Mouse (Mus musculus) cerebellum, adult 8-10 months (tissue): ENCODE measurements around the gene Fkbpl.

Source experiments
- DNase-seq: peaks from one replicate; pipeline ENCODE4 v3.0.0; 2022

The Fkbpl gene

GRCm38 (mm10) chr17:34627093-34627942, 17.2 kb upstream of the Fkbpl start:
- peak; percentile 82 for DNase-seq

DNA sequence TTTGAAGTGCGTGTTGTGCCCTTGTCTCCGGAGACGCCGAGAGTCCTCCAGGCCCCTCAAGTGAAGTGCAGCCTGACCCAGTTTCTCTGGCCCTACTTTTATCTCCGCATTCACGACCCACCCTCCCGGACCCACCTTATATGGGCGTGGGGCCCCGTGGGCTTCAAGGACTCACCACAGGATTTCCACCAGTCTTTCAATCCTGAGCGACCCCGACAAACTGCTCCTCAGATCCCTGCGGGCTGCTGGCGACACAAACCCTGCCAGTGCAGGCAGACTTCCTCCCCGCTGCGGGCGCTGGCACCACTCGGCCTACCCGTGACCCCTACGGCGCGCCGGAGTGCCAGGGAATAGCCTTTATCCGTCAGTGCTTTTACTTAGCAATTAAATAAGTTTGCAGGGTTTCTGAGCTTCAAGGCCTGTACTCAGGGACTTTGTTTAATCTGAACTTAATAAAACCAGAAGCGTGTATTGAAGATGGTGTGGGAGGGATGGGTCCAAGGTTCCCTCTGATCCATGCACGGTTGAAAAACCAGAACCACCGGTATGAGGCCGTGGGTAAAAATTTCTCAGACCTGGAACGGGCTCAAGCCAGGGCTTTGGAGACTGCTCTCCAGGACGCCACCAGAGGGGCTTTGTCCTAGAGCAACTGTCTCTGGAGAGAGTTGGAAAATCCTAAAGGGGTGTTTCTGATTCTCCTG, 16.5 kb upstream of the Fkbpl start, which contains the start of gene Ppt2:
Gene Ppt2 (minus strand): TSS at position 568 of the 701 bp plus-strand sequence.
- DNase-seq = peak; percentile 82

- no peak for DNase-seq
Observed at GRCm38 (mm10) chr17:34628644-34628967, 16.0 kb upstream of the Fkbpl start.

DNA sequence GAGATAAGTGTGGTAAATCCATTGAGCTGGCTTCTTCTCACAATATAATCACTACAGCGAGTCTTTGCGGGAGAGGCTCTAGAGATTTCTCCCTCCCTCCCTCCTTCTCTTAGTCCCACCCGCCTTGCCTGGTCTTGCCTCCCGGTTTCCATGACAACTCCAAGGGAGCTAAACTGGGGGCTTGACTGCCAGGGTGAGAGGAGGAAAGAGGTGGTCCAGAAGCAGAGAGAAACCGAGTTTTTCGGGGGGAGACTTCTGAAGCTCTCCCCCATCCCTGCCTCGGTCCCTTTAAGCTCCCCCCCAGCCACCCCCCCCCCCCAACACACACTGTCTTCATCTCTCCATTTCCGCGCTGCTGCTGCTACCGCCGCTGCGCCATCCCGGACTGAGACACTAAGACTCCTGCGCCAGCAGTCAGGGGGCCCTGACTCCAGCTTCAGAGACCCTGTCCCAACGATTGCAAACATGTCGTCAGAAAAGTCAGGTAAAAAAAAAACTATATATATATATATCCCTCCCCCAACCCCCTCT, 15.3 kb upstream of the Fkbpl start, which contains the start of gene Prrt1:
Gene Prrt1 (plus strand): TSS at position 313 of the 531 bp plus-strand sequence.
- DNase-seq = peak; percentile 63

- DNase-seq = peak; percentile 65
Observed at GRCm38 (mm10) chr17:34629796-34630603, 14.6 kb upstream of the Fkbpl start.

- DNase-seq = peak; percentile 64
Observed at GRCm38 (mm10) chr17:34630761-34631301, 13.7 kb upstream of the Fkbpl start.

- DNase-seq = peak; percentile 61
Observed at GRCm38 (mm10) chr17:34631647-34632046, 12.9 kb upstream of the Fkbpl start.

DNA sequence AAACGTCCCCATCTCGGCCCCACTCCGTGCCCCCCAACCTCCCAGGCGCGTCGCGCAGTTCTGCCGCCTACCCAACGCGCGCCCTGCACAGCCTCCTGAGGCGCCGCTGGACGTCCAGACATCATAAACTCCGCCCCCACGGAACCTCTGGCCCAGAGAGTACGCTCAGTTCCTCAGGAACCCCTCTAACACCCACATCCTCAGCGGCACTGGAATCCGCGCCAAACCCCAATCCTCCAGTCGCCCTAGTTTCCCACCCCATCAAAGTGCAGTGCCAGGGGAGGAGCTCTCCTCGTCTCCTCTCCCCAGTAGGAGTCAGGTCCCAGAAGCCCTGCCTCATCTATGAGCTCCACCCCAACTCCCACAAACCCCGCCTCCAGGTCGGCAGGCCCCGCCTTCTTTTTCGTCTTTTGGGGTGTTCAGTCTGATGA, 12.3 kb upstream of the Fkbpl start:
- DNase-seq = peak; percentile 87

GRCm38 (mm10) chr17:34635671-34636070, 8.9 kb upstream of the Fkbpl start:
- DNase-seq = no peak

DNA sequence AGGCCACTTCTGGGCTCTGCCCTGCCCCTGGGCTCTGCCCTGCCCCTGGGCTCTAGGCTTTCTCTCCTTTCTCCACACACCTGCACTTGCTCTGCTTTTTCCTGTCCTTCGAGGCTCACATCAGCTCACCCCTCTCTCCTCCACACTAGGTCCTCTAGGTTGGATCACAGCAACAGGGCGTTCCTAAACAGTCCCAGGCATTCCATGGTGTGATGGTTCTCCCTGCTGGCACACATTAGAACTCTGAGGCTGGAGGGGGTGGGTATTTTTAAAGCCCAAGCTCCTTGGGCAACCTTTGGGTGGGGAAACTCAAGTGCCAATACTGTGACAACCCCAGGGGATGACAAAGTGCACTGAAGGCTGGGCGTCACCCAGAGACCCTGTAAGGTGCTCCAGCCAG, 7.1 kb upstream of the Fkbpl start:
- DNase-seq = no peak

GRCm38 (mm10) chr17:34639461-34640255, 4.9 kb upstream of the Fkbpl start:
- DNase-seq = peak; percentile 40

GRCm38 (mm10) chr17:34640778-34641601, 3.6 kb upstream of the Fkbpl start:
- peak; percentile 86 for DNase-seq

- peak; percentile 28 for DNase-seq
Observed at GRCm38 (mm10) chr17:34641945-34642344, 2.6 kb upstream of the Fkbpl start.

GRCm38 (mm10) chr17:34643379-34643778, 1.2 kb upstream of the Fkbpl start:
- no peak for DNase-seq

- peak; percentile 67 for DNase-seq
Observed at GRCm38 (mm10) chr17:34643944-34644343, 620 bp upstream of the Fkbpl start.

DNA sequence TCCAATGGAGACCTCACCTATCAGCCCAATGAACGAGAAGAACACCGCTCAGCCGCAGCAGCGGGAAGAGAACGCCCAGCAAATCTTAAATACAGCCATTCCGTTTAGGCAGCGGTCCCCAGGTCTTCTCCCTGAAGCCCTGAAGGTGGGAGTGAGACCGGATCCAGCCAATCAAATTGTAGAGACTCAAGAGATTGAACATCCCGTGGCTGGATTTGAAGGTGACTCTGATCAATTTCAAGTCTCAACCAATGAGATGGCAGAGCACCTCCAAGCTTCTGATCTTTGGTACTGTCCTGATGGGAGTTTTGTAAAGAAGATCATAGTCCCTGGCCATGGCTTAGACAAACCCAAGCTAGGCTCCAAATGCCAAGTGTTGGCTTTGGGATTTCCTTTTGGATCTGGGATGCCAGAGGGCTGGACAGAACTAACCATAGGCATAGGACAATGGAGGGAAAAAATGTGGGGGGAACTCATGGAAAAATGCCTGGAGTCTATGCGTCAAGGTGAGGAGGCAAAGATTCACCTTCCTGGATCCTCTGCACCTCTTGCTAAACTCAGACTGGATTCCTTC, 779 bp downstream of the Fkbpl start:
- peak; percentile 34 for DNase-seq

- DNase-seq = peak; percentile 53
Observed at GRCm38 (mm10) chr17:34645831-34646511, 1.4 kb downstream of the Fkbpl start.

DNA sequence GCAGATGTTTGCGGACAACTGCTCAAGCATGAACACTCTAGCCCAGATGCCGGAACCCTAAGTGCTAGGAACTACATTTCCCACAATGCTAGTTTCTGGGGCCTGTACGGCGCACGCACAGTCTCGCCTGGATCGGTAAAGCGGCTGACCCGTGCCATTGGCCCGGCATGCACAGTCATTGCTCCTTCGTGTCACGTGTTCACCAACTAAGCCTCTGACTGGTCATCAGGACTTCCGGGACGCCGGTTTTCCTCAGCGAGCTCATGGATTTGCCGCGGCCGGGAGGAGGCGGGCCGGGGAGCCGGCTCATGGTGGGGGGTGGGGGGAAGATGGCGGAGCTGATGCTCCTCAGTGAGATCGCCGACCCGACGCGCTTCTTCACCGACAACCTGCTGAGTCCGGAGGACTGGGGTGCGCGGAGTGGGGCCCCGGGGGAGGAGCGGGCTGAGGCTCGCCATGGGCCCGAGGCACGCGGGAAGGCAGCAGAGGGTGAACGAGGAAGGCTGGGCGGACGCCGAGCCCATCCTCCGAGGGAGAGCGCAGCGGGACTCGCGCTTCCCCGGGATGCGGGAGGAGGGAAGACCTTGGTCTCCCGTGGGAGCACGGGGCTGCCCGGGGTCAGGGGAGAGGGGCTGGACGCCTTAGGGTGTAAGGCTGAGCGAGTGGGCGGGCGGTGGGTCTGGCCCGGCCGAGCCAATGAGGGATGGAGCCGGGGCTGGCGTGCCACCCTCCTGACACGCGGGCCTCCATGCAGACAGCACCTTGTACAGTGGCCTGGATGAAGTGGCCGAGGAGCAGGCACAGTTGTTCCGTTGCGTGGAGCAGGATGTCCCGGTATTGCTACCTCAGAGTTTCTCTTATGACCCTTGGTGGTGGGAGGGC, 2.6 kb downstream of the Fkbpl start, which contains the start of gene Atf6b:
Gene Atf6b (plus strand): TSS at position 241 of the 882 bp plus-strand sequence.
- DNase-seq = peak; percentile 93
